Mouse (Mus musculus) intestine, embryonic 14.5 days (tissue): ENCODE results near the gene B3galt4. TPM values are rescaled to one million over a fixed set of nuclear protein-coding genes. Genes with fewer than 3 reads are reported as not detected.

Experiments
- ATAC-seq: fragments of 200-750 bp; cut with Nextera tagmentation; replicated peaks from 2 replicates; pipeline ENCODE4 v1.8.0; 2017; ENCODE audit warnings: low read depth, moderate number of reproducible peaks, moderate TSS enrichment, moderate library complexity; ENCODE audit not compliant: low FRiP score, low TSS enrichment
- DNase-seq: peaks from one replicate; pipeline ENCODE4 v3.0.0-alpha.2; 2018; ENCODE audit warnings: low spot score
- H3K27ac ChIP-seq: fragments of 300-500 bp; sonication (generic); 2 replicates; pipeline ENCODE4 v1.5.1; 2014; ENCODE audit warnings: low read depth, mild to moderate bottlenecking, control low read depth
- H3K27me3 ChIP-seq: fragments of 300-500 bp; sonication (generic); replicated peaks from 2 replicates; pipeline ENCODE4 v1.6.1; 2014; ENCODE audit warnings: low read length, control low read depth; ENCODE audit not compliant: control insufficient read depth, insufficient read depth
- H3K36me3 ChIP-seq: fragments of 300-500 bp; sonication (generic); 2 replicates; pipeline ENCODE4 v1.6.1; 2014; ENCODE audit warnings: low read length, control low read depth; ENCODE audit not compliant: control insufficient read depth, insufficient read depth
- H3K4me1 ChIP-seq: fragments of 300-500 bp; sonication (generic); replicated peaks from 2 replicates; pipeline ENCODE4 v1.6.1; 2014; ENCODE audit warnings: low read length, control low read depth, mixed read lengths; ENCODE audit not compliant: control insufficient read depth, insufficient read depth
- H3K4me2 ChIP-seq: fragments of 300-500 bp; sonication (generic); 2 replicates; pipeline ENCODE4 v1.6.1; 2014; ENCODE audit warnings: low read length
- H3K4me3 ChIP-seq: fragments of 300-500 bp; sonication (generic); 2 replicates; pipeline ENCODE4 v1.5.1; 2014; ENCODE audit warnings: low read depth, low read length, control low read depth, mixed read lengths
- H3K9ac ChIP-seq: fragments of 300-500 bp; sonication (generic); 2 replicates; pipeline ENCODE4 v1.6.1; 2014; ENCODE audit warnings: mild to moderate bottlenecking, low read length
- H3K9me3 ChIP-seq: fragments of 300-500 bp; sonication (generic); 2 replicates; pipeline ENCODE4 v1.6.1; 2016; ENCODE audit warnings: low read length, control low read depth; ENCODE audit not compliant: control insufficient read depth
- WGBS: fragments of 180-500 bp; shearing (Covaris S2); extraction: QIAGEN DNeasy Blood & Tissue Kit; methylation state at CpG from one replicate; pipeline ENCODE4 v1.1.7; 2014; 5-methylcytosine and 5-hydroxymethylcytosine counted together
- polyA plus RNA-seq: library from polyadenylated mRNA; unstranded; fragments of >200 nt; fragmentation: Nextera tagmentation; extraction: Ambion mirVana; gene quantifications from 2 replicates; pipeline ENCODE4 v1.2.1, GENCODE M21; 2014

B3galt4 gene
- polyA plus RNA-seq, 1 experiment from 2014 or later, result 3.7 TPM

DNA sequence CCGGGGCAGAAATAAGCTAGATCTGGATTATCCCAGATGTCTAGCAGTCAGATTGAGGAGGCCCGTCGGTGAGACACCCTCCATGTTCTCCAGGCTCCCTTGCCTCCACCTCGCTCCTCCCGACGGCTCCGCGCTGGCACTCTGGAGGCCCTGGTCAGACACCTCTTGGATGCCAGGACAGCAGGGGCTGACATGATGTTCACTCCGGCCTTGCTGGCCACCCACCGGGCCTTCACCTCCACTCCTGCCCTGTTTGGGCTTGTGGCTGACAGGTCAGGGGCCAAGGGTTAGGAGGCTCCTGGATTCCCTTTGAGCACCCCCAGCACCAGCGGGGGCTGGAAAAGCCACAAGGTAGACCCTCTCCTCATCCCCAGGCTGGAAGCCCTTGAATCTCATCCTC, 19.3 kb downstream of the B3galt4 start:
- Histone ChIP-seq H3K9me3 (no peaks in the 10 kb centered on the region), H3K4me3 (no peak overlapping the region), H3K27ac (no peak overlapping the region), H3K9ac (no peak overlapping the region), H3K4me1 (peaks cover 17% of the 10 kb centered on the region), H3K36me3 (peaks cover 29% of the 10 kb centered on the region), H3K27me3 (no peaks in the 10 kb centered on the region), H3K4me2 (no peak overlapping the region)
- DNase-seq (no peak), ATAC-seq (no peak)
- 93% methylated on average over 11 of the region's 11 CpGs for WGBS

DNA sequence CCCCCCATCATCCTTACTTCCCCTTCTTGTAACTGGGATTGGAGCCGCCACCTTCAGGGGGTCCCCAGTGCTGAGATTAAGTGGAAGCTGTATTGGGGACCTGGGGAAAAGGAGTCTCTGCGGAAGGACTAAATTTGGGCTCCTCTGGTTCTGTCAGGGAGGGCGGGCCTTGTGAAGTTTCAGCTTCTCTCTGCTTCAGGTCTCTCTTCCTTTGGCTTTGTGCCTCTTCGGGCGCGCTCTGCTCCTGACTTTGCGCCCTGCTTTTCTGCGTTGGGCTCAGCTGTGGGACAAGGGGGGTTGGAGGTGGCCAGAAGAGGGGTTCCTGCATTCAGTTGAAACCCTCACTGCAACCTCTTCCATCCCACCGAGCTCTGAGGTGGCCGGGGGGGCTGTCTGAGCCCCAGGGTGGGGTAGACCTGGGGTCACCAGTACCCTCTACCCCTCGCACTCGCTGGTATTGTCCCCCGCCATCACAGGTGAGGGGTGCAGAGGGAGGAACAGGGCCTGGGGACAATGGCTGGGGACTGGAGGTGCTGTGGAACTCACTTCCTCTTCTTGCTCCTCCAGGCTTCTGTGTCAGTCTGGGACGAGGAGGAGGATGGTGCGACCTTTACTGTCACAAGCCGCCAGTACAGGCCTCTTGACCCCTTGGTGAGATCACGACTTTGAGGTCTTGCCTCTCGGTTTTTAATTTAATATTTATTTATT, 20.0 kb downstream of the B3galt4 start:
- DNase-seq, result no peak
- 34% methylated on average over 18 of the region's 18 CpGs for WGBS
- Histone ChIP-seq H3K27me3 (no peaks in the 10 kb centered on the region), H3K4me3 (peak overlapping the region; percentile 95), H3K9me3 (no peaks in the 10 kb centered on the region), H3K36me3 (peaks cover 35% of the 10 kb centered on the region), H3K4me2 (peak overlapping the region; percentile 98), H3K9ac (peak overlapping the region; percentile 55), H3K27ac (no peak overlapping the region), H3K4me1 (peaks cover 17% of the 10 kb centered on the region)
- no peak for ATAC-seq

- Histone ChIP-seq H3K36me3 (peaks cover 29% of the 10 kb centered on the region), H3K4me1 (peaks cover 17% of the 10 kb centered on the region), H3K27ac (peak overlapping the region; percentile 89), H3K9me3 (no peaks in the 10 kb centered on the region), H3K4me2 (peak overlapping the region; percentile 98), H3K27me3 (no peaks in the 10 kb centered on the region), H3K4me3 (peak overlapping the region; percentile 95), H3K9ac (peak overlapping the region; percentile 55)
- WGBS, result under 1% methylated on average over 44 of the region's 45 CpGs
- DNase-seq (peak; percentile 81), ATAC-seq (peak; percentile 13; the same call in 1 of the 2 replicates)
Observed at GRCm38 (mm10) chr17:33930280-33931158, 20.8 kb downstream of the B3galt4 start.

- under 1% methylated on average over 73 of the region's 80 CpGs for WGBS
- H3K27me3 ChIP-seq, result no peaks in the 10 kb centered on the region
- peaks cover 17% of the 10 kb centered on the region for H3K4me1 ChIP-seq
- DNase-seq (peak; percentile 97), ATAC-seq (peak; percentile 82)
- peak within 1 kb of the TSS; percentile 95 for H3K4me3 ChIP-seq
- peak within 1 kb of the TSS; percentile 55 for H3K9ac ChIP-seq
- peaks cover 21% of the 10 kb centered on the region for H3K36me3 ChIP-seq
- H3K27ac ChIP-seq, result peak within 1 kb of the TSS; percentile 89
- no peaks in the 10 kb centered on the region for H3K9me3 ChIP-seq
- peak within 1 kb of the TSS; percentile 98 for H3K4me2 ChIP-seq
Observed at GRCm38 (mm10) chr17:33929371-33930279, 21.7 kb downstream of the B3galt4 start, which contains the start of gene Rgl2. Gene Rgl2, plus strand, starts transcription at chr17:33929543.

GRCm38 (mm10) chr17:33928251-33928947, 22.9 kb downstream of the B3galt4 start:
- Histone ChIP-seq H3K4me2 (peak overlapping the region; percentile 98), H3K9me3 (no peaks in the 10 kb centered on the region), H3K27me3 (no peaks in the 10 kb centered on the region), H3K4me1 (peaks cover 17% of the 10 kb centered on the region), H3K9ac (peak overlapping the region; percentile 55), H3K27ac (no peak overlapping the region), H3K4me3 (peak overlapping the region; percentile 95), H3K36me3 (peaks cover 17% of the 10 kb centered on the region)
- 62% methylated on average over 21 of the region's 21 CpGs for WGBS
- ATAC-seq (no peak), DNase-seq (no peak)

DNA sequence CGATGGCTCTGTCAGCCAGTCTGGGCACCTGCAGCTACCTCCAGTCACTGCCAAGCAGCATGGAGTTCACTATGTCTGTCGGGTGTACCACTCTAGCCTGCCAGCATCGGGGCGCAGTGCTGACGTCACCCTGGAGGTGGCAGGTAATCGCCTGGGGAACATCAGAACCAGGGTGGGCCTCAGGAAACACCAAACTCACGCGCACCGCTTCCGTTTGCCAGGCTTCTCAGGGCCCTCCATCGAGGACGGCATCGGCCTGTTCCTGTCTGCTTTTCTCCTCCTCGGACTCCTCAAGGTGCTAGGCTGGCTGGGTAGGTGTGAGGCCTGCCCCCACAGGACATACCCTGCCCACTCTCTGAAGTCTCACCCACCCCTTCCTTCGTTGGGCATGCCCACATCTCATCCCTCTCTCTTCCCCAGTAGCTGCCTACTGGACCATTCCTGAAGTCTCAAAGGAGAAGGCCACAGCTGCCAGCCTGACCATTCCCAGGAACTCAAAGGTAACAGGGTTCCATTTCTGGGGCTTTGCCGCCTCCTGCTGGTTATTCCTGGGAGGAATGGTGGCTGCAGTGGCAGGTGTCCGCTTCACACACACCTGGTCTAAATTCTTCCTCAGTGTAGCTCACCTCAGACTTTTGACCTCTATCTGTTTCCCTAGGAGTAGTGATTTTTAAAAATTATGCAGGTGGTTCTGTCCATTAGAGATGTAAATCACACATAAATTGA, 24.9 kb downstream of the B3galt4 start:
- 74% methylated on average over 17 of the region's 17 CpGs for WGBS
- no peak for ATAC-seq

DNA sequence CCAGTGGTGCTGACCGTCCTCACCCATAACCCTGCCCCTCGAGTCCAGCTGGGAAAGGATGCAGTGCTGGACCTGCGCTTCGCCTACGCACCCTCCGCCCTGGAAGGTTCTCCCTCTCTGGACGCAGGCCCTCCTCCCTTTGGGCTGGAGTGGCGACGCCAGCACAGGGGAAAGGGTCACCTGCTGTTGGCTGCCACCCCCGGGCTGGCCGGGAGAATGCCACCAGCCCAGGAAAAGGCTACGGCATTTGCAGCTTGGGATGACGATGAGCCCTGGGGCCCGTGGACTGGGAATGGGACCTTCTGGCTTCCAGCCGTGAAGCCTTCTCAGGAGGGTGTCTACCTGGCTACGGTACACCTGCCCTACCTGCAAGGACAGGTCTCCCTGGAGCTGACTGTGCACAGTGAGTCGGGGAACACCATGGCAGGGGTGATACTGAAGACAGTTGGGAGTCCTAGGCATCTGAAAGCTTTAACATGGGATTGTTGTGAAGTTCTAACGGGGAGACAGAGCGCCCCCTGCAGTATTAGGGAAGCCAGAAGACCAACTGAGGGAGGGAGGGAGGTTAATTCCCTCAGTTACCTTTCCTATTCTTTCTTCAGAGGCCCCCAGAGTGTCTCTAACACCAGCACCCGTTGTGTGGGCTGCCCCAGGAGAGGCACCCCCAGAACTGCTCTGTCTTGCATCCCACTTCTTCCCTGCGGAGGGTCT, 25.7 kb downstream of the B3galt4 start:
- Histone ChIP-seq H3K4me1 (peaks cover 14% of the 10 kb centered on the region), H3K27ac (no peak overlapping the region), H3K4me2 (no peak overlapping the region), H3K9ac (no peak overlapping the region), H3K36me3 (peaks cover 8% of the 10 kb centered on the region; the same call in 1 of the 2 replicates), H3K9me3 (no peaks in the 10 kb centered on the region), H3K27me3 (no peaks in the 10 kb centered on the region), H3K4me3 (no peak overlapping the region)
- DNase-seq, result no peak
- WGBS, result 83% methylated on average over 21 of the region's 21 CpGs
- ATAC-seq, result no peak

More for the DNA sequence above, 24.9 kb downstream of the B3galt4 start:
- H3K4me3 ChIP-seq, result no peak overlapping the region
- H3K4me1 ChIP-seq, result peaks cover 16% of the 10 kb centered on the region
- H3K4me2 ChIP-seq, result no peak overlapping the region
- no peaks in the 10 kb centered on the region for H3K27me3 ChIP-seq
- no peaks in the 10 kb centered on the region for H3K9me3 ChIP-seq
- peaks cover 8% of the 10 kb centered on the region; the same call in 1 of the 2 replicates for H3K36me3 ChIP-seq
- no peak for DNase-seq
- no peak overlapping the region for H3K27ac ChIP-seq
- H3K9ac ChIP-seq, result no peak overlapping the region
